Mouse (Mus musculus): Measurements from ENCODE around the gene Tbc1d8.

- TF ChIP-seq USF1 (IDR thresholded peaks at IDR 0.05; ENCODE audit: low read depth, low read length): no peak
- no peak for TF ChIP-seq HCFC1 (IDR thresholded peaks at IDR 0.05; ENCODE audit: low read depth, low read length)
- no peak for TF ChIP-seq GATA1 (IDR thresholded peaks at IDR 0.05; ENCODE audit: low read depth, low read length)
- no peak for TF ChIP-seq SMC3 (IDR thresholded peaks at IDR 0.05; ENCODE audit: low read depth, low read length)
- no peak for TF ChIP-seq POLR2A (IDR thresholded peaks at IDR 0.05; ENCODE audit: control insufficient read depth in 1 of 2, insufficient read depth in 1 of 2, low read depth in 1 of 2, low read length in 2 of 2, poor library complexity in 1 of 2)
- no peak for TF ChIP-seq TAL1 (IDR thresholded peaks at IDR 0.05; ENCODE audit: low read length)
- no peak for TF ChIP-seq CTCF (IDR thresholded peaks at IDR 0.05 in 2 of 3, conservative IDR thresholded peaks at IDR 0.05 in 1 of 3; ENCODE audit: control insufficient read depth in 1 of 3, insufficient read depth in 1 of 3, low read depth in 2 of 3, low read length in 3 of 3, poor library complexity in 1 of 3, severe bottlenecking in 1 of 3)
- TF ChIP-seq POLR2AphosphoS5 (IDR thresholded peaks at IDR 0.05; ENCODE audit: borderline replicate concordance, low read depth, low read length): no peak
Observed at GRCm38 (mm10) chr1:39443764-39444163, 34.8 kb downstream of the Tbc1d8 start.
